ENCODE assay signal across 7 mouse cellular contexts in the genomic region with DNA sequence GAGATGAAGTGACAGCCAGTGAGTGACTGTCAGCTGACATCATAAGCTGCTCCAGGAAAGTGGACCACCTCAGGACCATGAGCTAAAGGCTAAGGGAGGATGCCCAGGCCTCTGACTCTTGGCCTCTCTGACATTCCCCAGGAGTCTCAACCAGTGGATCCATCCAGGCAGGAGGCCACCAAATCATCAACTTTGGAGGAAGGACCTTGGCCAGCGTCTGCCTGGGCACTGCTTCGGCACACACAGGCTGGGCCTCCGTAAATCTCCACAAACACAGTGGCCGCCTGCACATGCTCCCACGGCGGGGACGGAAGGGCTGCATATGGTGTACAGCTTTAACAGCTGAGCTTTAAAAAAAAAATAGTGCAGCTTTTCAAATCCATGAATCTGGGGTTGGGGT.
DNase-seq lines count a peak whose midpoint lies in the region; ATAC-seq lines count a peak whose summit lies in the region.

No protein-coding gene starts in this region.

- peaks cover 35% of the 10 kb centered on the region for H3K4me1 ChIP-seq in embryonic facial prominence, embryonic 12.5 days
- peaks cover 28% of the 10 kb centered on the region for H3K4me1 ChIP-seq in hindbrain, embryonic 11.5 days (replicated peaks; ENCODE audit: control insufficient read depth, insufficient read depth, low read length)

- H3K4me3 ChIP-seq in embryonic facial prominence, embryonic 12.5 days, result no peak overlapping the region
- H3K4me3 ChIP-seq in hindbrain, embryonic 11.5 days (ENCODE audit: low read depth, low read length), result no peak overlapping the region

- H3K27ac ChIP-seq in embryonic facial prominence, embryonic 12.5 days, result no peak overlapping the region
- peak overlapping the region; percentile 55 for H3K27ac ChIP-seq in hindbrain, embryonic 11.5 days (ENCODE audit: low read depth, low read length)

- no peaks in the 10 kb centered on the region for H3K27me3 ChIP-seq in embryonic facial prominence, embryonic 12.5 days
- H3K27me3 ChIP-seq in hindbrain, embryonic 11.5 days (ENCODE audit: control insufficient read depth, insufficient read depth, low read length), result no peaks in the 10 kb centered on the region

- H3K36me3 ChIP-seq in embryonic facial prominence, embryonic 12.5 days, result no peaks in the 10 kb centered on the region
- no peaks in the 10 kb centered on the region for H3K36me3 ChIP-seq in hindbrain, embryonic 11.5 days (ENCODE audit: control insufficient read depth, insufficient read depth, low read length)

- H3K9me3 ChIP-seq in embryonic facial prominence, embryonic 12.5 days, result no peaks in the 10 kb centered on the region
- no peaks in the 10 kb centered on the region for H3K9me3 ChIP-seq in hindbrain, embryonic 11.5 days (ENCODE audit: control insufficient read depth, low read length)

- H3K9ac ChIP-seq in embryonic facial prominence, embryonic 12.5 days, result no peak overlapping the region
- H3K9ac ChIP-seq in hindbrain, embryonic 11.5 days (ENCODE audit: low read depth, low read length), result no peak overlapping the region

- 0 out of 2 replicates have a peak overlapping the region, but pooled peaks have one; percentile 40 for H3K4me2 ChIP-seq in embryonic facial prominence, embryonic 12.5 days (replicated peaks)
- H3K4me2 ChIP-seq in hindbrain, embryonic 11.5 days (replicated peaks; ENCODE audit: low read depth, low read length), result peak overlapping the region; percentile 38; the same call in 1 of the 2 replicates

- WGBS in embryonic facial prominence, embryonic 12.5 days, result 40% methylated on average over 7 of the region's 7 CpGs
- 35% methylated on average over 7 of the region's 7 CpGs for WGBS in hindbrain, embryonic 11.5 days

- no peak for ATAC-seq in embryonic facial prominence, embryonic 12.5 days (ENCODE audit: insufficient number of reproducible peaks, insufficient read depth, low FRiP score, low TSS enrichment)
- ATAC-seq in hindbrain, embryonic 11.5 days (ENCODE audit: low FRiP score), result no peak

- peak; percentile 34 to 46 for DNase-seq in kidney, postnatal 4 days
- no peak for DNase-seq in kidney, postnatal 25 days
- peak; percentile 36 for DNase-seq in hindbrain, embryonic 11.5 days (ENCODE audit: low spot score)
- DNase-seq in neural tube, embryonic 10.5 days (ENCODE audit: extremely low spot score, low spot score), result peak; percentile 43
- DNase-seq in thymus, postnatal 14 days, result no peak
- DNase-seq in spleen, adult 18-20 months, result no peak

Comparison
In these comparisons a context has a peak if more than half of its experiments do, and no peak if none do; other contexts are left out.
1. DNase-seq: peak in kidney, postnatal 4 days (2 of 2), hindbrain, embryonic 11.5 days (single experiment) and neural tube, embryonic 10.5 days (single experiment); none in kidney, postnatal 25 days (0 of 2), thymus, postnatal 14 days (single experiment) and spleen, adult 18-20 months (0 of 2).